Mouse (Mus musculus): ENCODE data around the gene Cx3cr1.

DNA sequence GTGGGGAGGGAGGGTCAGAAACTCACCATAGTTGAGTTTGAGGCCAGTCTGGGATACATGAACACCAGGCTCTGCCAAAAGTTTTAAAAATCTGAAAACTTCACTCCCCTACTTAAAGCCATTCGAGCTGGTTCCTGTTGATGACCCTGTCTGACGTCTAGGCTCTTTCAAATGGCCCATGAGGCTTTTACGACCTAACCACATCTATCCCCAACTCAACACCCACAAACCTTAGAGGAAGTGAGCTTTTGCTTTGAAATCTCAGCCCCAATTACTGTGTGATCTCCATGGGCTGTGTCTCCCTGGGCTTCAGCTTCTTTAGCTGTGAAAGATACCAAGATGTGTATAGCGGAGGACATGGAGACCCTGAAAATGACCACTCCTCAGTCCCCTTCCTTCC is 131.2 kb downstream of the Cx3cr1 start:
- TF ChIP-seq POLR2A (IDR thresholded peaks at IDR 0.05; ENCODE audit: insufficient read length, low read depth) (no peak), USF1 (IDR thresholded peaks at IDR 0.05; ENCODE audit: low read depth) (no peak), CEBPB (IDR thresholded peaks at IDR 0.05; ENCODE audit: insufficient read depth, poor library complexity, severe bottlenecking) (no peak), MAX (IDR thresholded peaks at IDR 0.05; ENCODE audit: low read depth) (no peak), SRF (IDR thresholded peaks at IDR 0.05; ENCODE audit: control insufficient read depth, insufficient read length, low read depth) (no peak), MYOG (IDR thresholded peaks at IDR 0.05; ENCODE audit: control insufficient read depth in 1 of 3, insufficient read depth in 1 of 3, insufficient read length in 2 of 3, low read depth in 2 of 3) (no peak)
